Mouse (Mus musculus): ENCODE data around the gene Plekho2. TPM values are rescaled to one million over a fixed set of nuclear protein-coding genes. Genes with fewer than 3 reads are reported as not detected.

The Plekho2 gene
- polyA plus RNA-seq, 1 experiment from 2014 or later, result 9.8 TPM

GRCm38 (mm10) chr9:65523611-65524364 is 56.1 kb downstream of the Plekho2 start:
- Histone ChIP-seq H3K4me3 (no peak overlapping the region), H3K9ac (no peak overlapping the region), H3K36me3 (no peaks in the 10 kb centered on the region), H3K9me3 (replicated peaks) (no peaks in the 10 kb centered on the region), H3K27me3 (peaks cover 12% of the 10 kb centered on the region; the same call in 1 of the 2 replicates), H3K27ac (no peak overlapping the region), H3K4me1 (replicated peaks) (peaks cover 19% of the 10 kb centered on the region), H3K4me2 (no peak overlapping the region)
- ATAC-seq (replicated peaks; ENCODE audit: insufficient number of reproducible peaks, insufficient read depth, low FRiP score, low read depth), result peak; percentile 81
- 21% methylated on average over 14 of the region's 14 CpGs for WGBS

DNA sequence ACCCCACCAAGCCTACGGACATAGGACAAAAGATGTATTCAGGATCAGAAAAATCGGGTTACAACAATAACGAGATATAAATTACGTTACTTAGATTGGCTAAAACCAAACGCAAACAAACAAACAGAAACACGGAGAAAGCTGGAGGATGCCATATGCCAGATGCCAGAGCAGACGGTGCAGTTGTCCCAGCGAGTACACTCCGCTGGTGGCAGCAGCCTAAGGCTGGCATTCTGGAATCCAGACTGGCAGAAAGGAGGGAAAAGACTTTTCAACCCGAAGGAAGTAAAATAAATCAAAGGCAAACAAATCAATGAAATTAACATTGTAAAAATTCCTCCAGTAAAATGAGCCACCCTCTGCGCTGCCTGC is 59.3 kb downstream of the Plekho2 start:
- 24% methylated on average over 11 of the region's 11 CpGs for WGBS
- Histone ChIP-seq H3K27me3 (peaks cover 12% of the 10 kb centered on the region; the same call in 1 of the 2 replicates), H3K9me3 (replicated peaks) (no peaks in the 10 kb centered on the region), H3K4me2 (peak overlapping the region; percentile 63), H3K36me3 (no peaks in the 10 kb centered on the region), H3K4me1 (replicated peaks) (peaks cover 12% of the 10 kb centered on the region), H3K27ac (no peak overlapping the region), H3K9ac (no peak overlapping the region), H3K4me3 (peak overlapping the region; percentile 34)
- ATAC-seq (replicated peaks; ENCODE audit: insufficient number of reproducible peaks, insufficient read depth, low FRiP score, low read depth), result no peak

GRCm38 (mm10) chr9:65519807-65520504 is 59.9 kb downstream of the Plekho2 start, which contains the start of gene Ankdd1a:
Gene Ankdd1a, minus strand, starts transcription at chr9:65520193.
- WGBS, result 8% methylated on average over 23 of the region's 25 CpGs
- Histone ChIP-seq H3K9ac (no peak within 1 kb of the TSS), H3K4me3 (peak within 1 kb of the TSS; percentile 34), H3K27me3 (peaks cover 12% of the 10 kb centered on the region; the same call in 1 of the 2 replicates), H3K36me3 (no peaks in the 10 kb centered on the region), H3K4me1 (replicated peaks) (peaks cover 12% of the 10 kb centered on the region), H3K4me2 (peak within 1 kb of the TSS; percentile 63), H3K9me3 (replicated peaks) (no peaks in the 10 kb centered on the region), H3K27ac (no peak within 1 kb of the TSS)
- 0 out of 2 replicates have a peak, but pooled peaks have one; percentile 17 for ATAC-seq (replicated peaks; ENCODE audit: insufficient number of reproducible peaks, insufficient read depth, low FRiP score, low read depth)

- Histone ChIP-seq H3K4me3 (no peak overlapping the region), H3K9me3 (replicated peaks) (no peaks in the 10 kb centered on the region), H3K4me1 (replicated peaks) (peaks cover 2% of the 10 kb centered on the region), H3K27me3 (peaks cover 11% of the 10 kb centered on the region), H3K9ac (no peak overlapping the region), H3K4me2 (no peak overlapping the region), H3K27ac (no peak overlapping the region), H3K36me3 (no peaks in the 10 kb centered on the region)
- no peak for ATAC-seq (replicated peaks; ENCODE audit: insufficient number of reproducible peaks, insufficient read depth, low FRiP score, low read depth)
- WGBS, result 52% methylated on average over 3 of the region's 3 CpGs
Measured at GRCm38 (mm10) chr9:65514851-65515261, 65.0 kb downstream of the Plekho2 start.

- Histone ChIP-seq H3K9ac (no peak overlapping the region), H3K27me3 (peaks cover 8% of the 10 kb centered on the region), H3K4me2 (no peak overlapping the region), H3K36me3 (no peaks in the 10 kb centered on the region), H3K4me1 (replicated peaks) (no peaks in the 10 kb centered on the region), H3K9me3 (replicated peaks) (no peaks in the 10 kb centered on the region), H3K4me3 (no peak overlapping the region), H3K27ac (no peak overlapping the region)
- WGBS, result 77% methylated on average over 8 of the region's 8 CpGs
- ATAC-seq (replicated peaks; ENCODE audit: insufficient number of reproducible peaks, insufficient read depth, low FRiP score, low read depth), result no peak
Measured at GRCm38 (mm10) chr9:65514431-65514830, 65.4 kb downstream of the Plekho2 start.

DNA sequence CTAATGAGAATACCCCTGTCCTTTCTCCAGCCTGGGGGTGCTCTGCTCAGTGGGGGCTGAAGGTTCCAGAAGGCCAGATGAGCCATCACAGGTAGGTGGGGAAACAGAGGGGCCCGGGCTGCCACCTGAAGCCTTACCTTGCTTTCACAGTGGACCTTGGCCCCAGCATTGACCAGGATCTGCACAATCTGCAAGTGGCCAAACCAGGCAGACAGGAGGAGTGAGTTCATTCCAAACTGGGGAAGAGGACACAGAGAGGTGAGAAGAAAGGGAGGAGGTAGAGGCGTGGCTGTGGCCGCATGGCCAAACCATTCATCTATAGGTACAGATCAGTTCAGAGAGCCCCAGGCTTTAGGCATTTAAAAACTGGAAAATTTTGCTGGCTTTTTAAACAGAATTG is 67.3 kb downstream of the Plekho2 start:
- H3K4me3 ChIP-seq, result no peak overlapping the region
- H3K4me1 ChIP-seq (replicated peaks), result peaks cover 6% of the 10 kb centered on the region
- H3K4me2 ChIP-seq, result no peak overlapping the region
- no peaks in the 10 kb centered on the region for H3K9me3 ChIP-seq (replicated peaks)
- no peak overlapping the region for H3K9ac ChIP-seq
- H3K36me3 ChIP-seq, result no peaks in the 10 kb centered on the region
- H3K27me3 ChIP-seq, result peaks cover 8% of the 10 kb centered on the region
- no peak overlapping the region for H3K27ac ChIP-seq
- 83% methylated on average over 3 of the region's 3 CpGs for WGBS
- ATAC-seq (replicated peaks; ENCODE audit: insufficient number of reproducible peaks, insufficient read depth, low FRiP score, low read depth), result no peak

DNA sequence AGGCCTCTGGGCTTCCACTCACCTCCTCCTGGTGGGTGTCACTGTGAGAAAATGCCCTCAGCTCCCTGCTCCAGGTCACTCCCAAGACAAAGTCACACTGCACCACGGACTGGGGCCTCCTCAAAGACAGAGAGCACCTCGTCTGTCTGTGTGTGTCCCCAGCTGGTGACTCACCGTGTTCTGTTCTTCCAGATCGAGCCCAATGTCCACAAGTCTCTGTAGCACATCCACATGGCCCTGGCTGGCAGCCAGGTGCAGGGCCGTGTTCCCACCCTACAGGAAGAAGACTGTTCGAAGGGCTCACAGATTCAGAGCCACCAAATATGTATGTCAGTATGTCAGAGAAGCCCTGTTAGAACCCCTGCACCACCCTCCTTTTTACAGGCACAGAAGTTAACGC is 71.4 kb downstream of the Plekho2 start:
- WGBS, result 18% methylated on average over 7 of the region's 7 CpGs
- Histone ChIP-seq H3K9me3 (replicated peaks) (no peaks in the 10 kb centered on the region), H3K4me3 (no peak overlapping the region), H3K9ac (no peak overlapping the region), H3K4me2 (no peak overlapping the region), H3K36me3 (no peaks in the 10 kb centered on the region), H3K27me3 (peaks cover 7% of the 10 kb centered on the region), H3K4me1 (replicated peaks) (peaks cover 6% of the 10 kb centered on the region), H3K27ac (no peak overlapping the region)
- no peak for ATAC-seq (replicated peaks; ENCODE audit: insufficient number of reproducible peaks, insufficient read depth, low FRiP score, low read depth)

DNA sequence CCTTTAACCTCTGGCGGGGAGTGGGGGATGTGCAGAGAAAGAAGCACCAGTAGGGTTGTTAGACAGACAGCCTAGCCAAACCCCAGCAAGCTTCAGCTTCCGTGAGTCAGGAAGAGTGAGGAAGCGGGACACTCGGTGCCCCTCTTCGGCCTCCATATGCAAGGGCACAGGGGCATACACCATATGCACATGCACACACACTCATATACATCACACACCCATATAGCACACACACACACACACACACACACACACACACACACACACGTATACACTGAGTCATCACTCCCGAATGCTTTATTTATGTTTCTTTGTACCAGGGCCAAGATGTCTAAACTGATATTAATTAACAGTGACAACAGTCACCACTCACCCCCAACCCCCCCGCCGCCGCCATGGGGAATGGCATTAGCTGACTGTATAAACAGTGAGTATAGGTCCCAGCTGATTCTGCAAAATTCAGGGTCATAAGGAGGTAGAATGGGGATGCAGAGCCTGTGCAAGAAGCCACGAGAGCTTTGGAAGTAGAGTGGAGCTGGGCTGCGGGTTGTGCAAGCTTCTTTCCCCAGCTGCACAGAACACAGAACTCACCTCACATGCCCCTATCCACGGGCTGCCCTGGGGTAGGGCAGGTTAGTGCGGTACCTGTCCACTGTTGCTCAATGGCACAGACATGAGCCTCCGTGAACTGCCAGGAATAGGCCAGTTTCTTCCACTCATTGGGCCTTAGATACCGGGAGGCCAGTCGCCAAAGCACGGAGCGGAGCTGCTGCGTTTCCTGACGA is 76.9 kb downstream of the Plekho2 start:
- no peak for ATAC-seq (replicated peaks; ENCODE audit: insufficient number of reproducible peaks, insufficient read depth, low FRiP score, low read depth)
- H3K27ac ChIP-seq, result no peak overlapping the region
- WGBS, result 76% methylated on average over 21 of the region's 21 CpGs

More for the DNA sequence above, 76.9 kb downstream of the Plekho2 start:
- Histone ChIP-seq H3K27me3 (no peaks in the 10 kb centered on the region), H3K4me3 (no peak overlapping the region), H3K9me3 (replicated peaks) (no peaks in the 10 kb centered on the region), H3K36me3 (no peaks in the 10 kb centered on the region), H3K4me1 (replicated peaks) (no peaks in the 10 kb centered on the region; the same call in 1 of the 2 replicates), H3K9ac (no peak overlapping the region), H3K4me2 (no peak overlapping the region)

Other genes with a start within 250 kb of the Plekho2 start
- gene Pdcd7, start 233.9 kb downstream of the Plekho2 start, polyA plus RNA-seq (2015; fragmentation: Nextera tagmentation; extraction: Ambion mirVana), result 5.8 and 7.1 TPM in 2 replicates
- gene Ubap1l, start 219.0 kb downstream of the Plekho2 start, polyA plus RNA-seq (2015; fragmentation: Nextera tagmentation; extraction: Ambion mirVana), result 0.09 and 0.19 TPM in 2 replicates
- gene Kbtbd13, start 188.4 kb downstream of the Plekho2 start, polyA plus RNA-seq (2015; fragmentation: Nextera tagmentation; extraction: Ambion mirVana), result 1.00 and 1.7 TPM in 2 replicates
- gene Rasl12, start 181.5 kb downstream of the Plekho2 start, polyA plus RNA-seq (2015; fragmentation: Nextera tagmentation; extraction: Ambion mirVana), result 7.6 and 8.9 TPM in 2 replicates
- gene Slc51b, start 157.1 kb downstream of the Plekho2 start, polyA plus RNA-seq (2015; fragmentation: Nextera tagmentation; extraction: Ambion mirVana), result not detected in 2 replicates
- 13.2 and 13.6 TPM in 2 replicates for gene Mtfmt, start 144.3 kb downstream of the Plekho2 start, polyA plus RNA-seq (2015; fragmentation: Nextera tagmentation; extraction: Ambion mirVana)
- 52.9 and 62.7 TPM in 2 replicates for gene Spg21, start 119.1 kb downstream of the Plekho2 start, polyA plus RNA-seq (2015; fragmentation: Nextera tagmentation; extraction: Ambion mirVana)
- gene Ankdd1a, start 59.8 kb downstream of the Plekho2 start, polyA plus RNA-seq (2015; fragmentation: Nextera tagmentation; extraction: Ambion mirVana), result not detected in 2 replicates
- 9.8 and 12.8 TPM in 2 replicates for gene Pif1, start 7.1 kb upstream of the Plekho2 start, polyA plus RNA-seq (2015; fragmentation: Nextera tagmentation; extraction: Ambion mirVana)
- gene Rbpms2, start 49.6 kb upstream of the Plekho2 start, polyA plus RNA-seq (2015; fragmentation: Nextera tagmentation; extraction: Ambion mirVana), result 90.2 and 98.2 TPM in 2 replicates
- 258 and 293 TPM in 2 replicates for gene Oaz2, start 88.0 kb upstream of the Plekho2 start, polyA plus RNA-seq (2015; fragmentation: Nextera tagmentation; extraction: Ambion mirVana)
- 4.9 and 5.7 TPM in 2 replicates for gene Zfp609, start 247.5 kb upstream of the Plekho2 start, polyA plus RNA-seq (2015; fragmentation: Nextera tagmentation; extraction: Ambion mirVana)